ENCODE assay signal across 8 mouse cellular contexts in the genomic region with DNA sequence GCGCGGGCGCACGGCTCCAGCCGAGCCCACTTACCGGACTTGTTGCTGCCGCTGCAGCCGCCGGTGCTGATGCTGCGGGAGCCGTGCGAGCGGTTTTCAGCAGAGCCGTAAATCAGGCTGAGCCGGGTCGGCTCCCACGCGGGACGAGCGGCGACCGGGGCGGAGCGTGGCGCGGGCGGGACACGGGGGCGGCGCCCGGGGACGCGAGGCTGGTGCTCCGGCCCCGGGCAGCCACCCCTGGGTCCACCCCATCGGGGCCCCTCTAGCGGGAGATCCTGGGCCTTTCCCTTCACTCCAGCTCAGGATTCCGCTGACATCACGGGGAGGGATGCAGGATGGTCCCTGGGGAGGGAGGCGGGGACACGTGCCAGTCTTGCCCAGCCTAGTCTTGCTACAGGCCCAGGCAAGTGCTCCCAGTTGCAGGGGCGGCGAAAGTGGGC. TPM values are rescaled to one million over a fixed set of nuclear protein-coding genes. Genes with fewer than 3 reads are reported as not detected.
DNase-seq lines count a peak whose midpoint lies in the region; ATAC-seq and TF ChIP-seq lines count a peak whose summit lies in the region.

A gene (minus strand): TSS at position 326 of the 440 bp plus-strand sequence.

- no peak within 1 kb of the TSS for H3K27ac ChIP-seq in lung, embryonic 14.5 days (ENCODE audit: low read depth)

- 1% methylated on average over 43 of the region's 43 CpGs for WGBS in lung, embryonic 14.5 days

- H3K27me3 ChIP-seq in lung, embryonic 14.5 days (ENCODE audit: insufficient read depth, low read length), result peaks cover 7% of the 10 kb centered on the region; the same call in 1 of the 2 replicates

- peak; percentile 98 for DNase-seq in Muller cell, postnatal 12 days (ENCODE audit: inconsistent ontology term)
- peak; percentile 68 for DNase-seq in cerebellum, adult 9-10 months
- DNase-seq in frontal cortex, adult 2 months (ENCODE audit: extremely low spot score in 1 of 2, low spot score in 1 of 2), result peak; percentile 82 to 89
- DNase-seq in layer of hippocampus, adult 9-10 months (ENCODE audit: low spot score), result peak; percentile 60
- DNase-seq in lung, embryonic 14.5 days, result peak; percentile 82
- DNase-seq in ovary, adult 18-20 months (ENCODE audit: low spot score), result peak; percentile 59
- DNase-seq in urinary bladder, adult 2 months (ENCODE audit: low spot score), result peak; percentile 39

- 0 out of 2 replicates have a peak, but pooled peaks have one; percentile 5 for TF ChIP-seq CTCF in lung, embryonic 14.5 days (IDR thresholded peaks at IDR 0.05; ENCODE audit: low read depth)

- peak within 1 kb of the TSS; percentile 58 for H3K4me3 ChIP-seq in lung, embryonic 14.5 days (ENCODE audit: low read depth, low read length)

- ATAC-seq in hematopoietic stem cell, adult 5-6 weeks (replicated peaks in 1 of 2; ENCODE audit: insufficient read depth in 1 of 2, low FRiP score in 2 of 2, low TSS enrichment in 1 of 2, low read depth in 1 of 2, poor library complexity in 2 of 2, severe bottlenecking in 2 of 2), result peak; percentile 40 to 55; a peak in 3 of 4 replicates
- ATAC-seq in lung, embryonic 14.5 days (ENCODE audit: insufficient read depth), result peak; percentile 95

- H3K4me2 ChIP-seq in lung, embryonic 14.5 days, result peak within 1 kb of the TSS; percentile 99

- no peaks in the 10 kb centered on the region for H3K4me1 ChIP-seq in lung, embryonic 14.5 days (ENCODE audit: insufficient read depth)

- no peaks in the 10 kb centered on the region for H3K9me3 ChIP-seq in lung, embryonic 14.5 days (ENCODE audit: low read depth, low read length)

- no peaks in the 10 kb centered on the region for H3K36me3 ChIP-seq in lung, embryonic 14.5 days (ENCODE audit: insufficient read depth)

- peak within 1 kb of the TSS; percentile 58 for H3K9ac ChIP-seq in lung, embryonic 14.5 days

RNA-seq across cellular contexts. Expression of the gene that starts here (rescaled TPM):
- 246 and 258 TPM in 2 replicates for polyA plus RNA-seq in frontal cortex, adult 2 months (2012; rRNA removed)
- 0.19 and 0.20 TPM in 2 replicates for total RNA-seq in hematopoietic stem cell, adult 5-6 weeks (2017)
- 1.9 and 2.2 TPM in 2 replicates for polyA plus RNA-seq in lung, embryonic 14.5 days (2014; fragmentation: Nextera tagmentation; extraction: Ambion mirVana)
- polyA plus RNA-seq in urinary bladder, adult 2 months (2012; rRNA removed), result 0.80 and 1.1 TPM in 2 replicates

Comparison
In these comparisons a context has a peak if more than half of its experiments do, and no peak if none do; other contexts are left out.
1. RNA of the gene that starts here (polyA plus RNA-seq): 246 to 258 TPM in frontal cortex, adult 2 months; 1.9 to 2.2 TPM in lung, embryonic 14.5 days and 0.80 to 1.1 TPM in urinary bladder, adult 2 months; every median in the first group is over 10 times any median in the second.
2. Peak in ATAC-seq in hematopoietic stem cell, adult 5-6 weeks; RNA of the gene not detected or under 1 TPM.
3. DNase-seq: peak in every context shown above with its lines; median percentile 98 in Muller cell, postnatal 12 days; 86 in frontal cortex, adult 2 months; 82 in lung, embryonic 14.5 days; 68 in cerebellum, adult 9-10 months; 60 in layer of hippocampus, adult 9-10 months; 59 in ovary, adult 18-20 months; 39 in urinary bladder, adult 2 months.